Mouse (Mus musculus) ES-Bruce4 (cell line): Measurements from ENCODE around the gene Sec14l1. TPM values are rescaled to one million over a fixed set of nuclear protein-coding genes. Genes with fewer than 3 reads are reported as not detected.

ENCODE experiments used
- H3K27ac ChIP-seq: 2 replicates; pipeline ENCODE4 v1.5.1; 2012; ENCODE audit warnings: low read length, inconsistent platforms; ENCODE audit not compliant: insufficient read depth
- H3K27me3 ChIP-seq: 2 replicates; pipeline ENCODE4 v1.6.1; 2012; ENCODE audit warnings: mild to moderate bottlenecking, low read length, inconsistent platforms; ENCODE audit not compliant: control insufficient read depth, poor library complexity, insufficient read depth, severe bottlenecking
- H3K36me3 ChIP-seq: 2 replicates; pipeline ENCODE4 v1.6.1; 2012; ENCODE audit warnings: inconsistent platforms, mild to moderate bottlenecking, low read length, moderate library complexity; ENCODE audit not compliant: control insufficient read depth, poor library complexity, insufficient read depth, severe bottlenecking
- H3K4me1 ChIP-seq: one replicate; pipeline ENCODE4 v1.8.1; 2011; ENCODE audit warnings: low read length; ENCODE audit not compliant: control insufficient read depth, insufficient read depth
- H3K4me3 ChIP-seq: 2 replicates; pipeline ENCODE4 v1.5.1; 2011; ENCODE audit warnings: low read depth, mild to moderate bottlenecking, low read length
- H3K9ac ChIP-seq: 2 replicates; pipeline ENCODE4 v1.6.1; 2012; ENCODE audit warnings: low read depth, mild to moderate bottlenecking, inconsistent platforms; ENCODE audit not compliant: poor library complexity, severe bottlenecking
- H3K9me3 ChIP-seq: replicated peaks from 2 replicates; pipeline ENCODE4 v1.6.1; 2012; ENCODE audit warnings: mild to moderate bottlenecking, low read length, inconsistent platforms; ENCODE audit not compliant: control insufficient read depth, poor library complexity, insufficient read depth, severe bottlenecking
- CTCF ChIP-seq: IDR thresholded peaks from one replicate; pipeline ENCODE4 v1.8.1; 2011; ENCODE audit warnings: low read depth, low read length
- EP300 ChIP-seq: IDR thresholded peaks from 2 replicates; pipeline ENCODE4 v1.6.1; 2011; ENCODE audit warnings: low read depth, low read length; ENCODE audit not compliant: insufficient read depth
- POLR2A ChIP-seq: IDR thresholded peaks from one replicate; pipeline ENCODE4 v1.8.1; 2011; ENCODE audit warnings: low read length; ENCODE audit not compliant: insufficient read depth
- polyA plus RNA-seq: library from polyadenylated mRNA; stranded (reverse); fragments of >200 nt; gene quantifications from 2 replicates; pipeline ENCODE4 v1.2.4, GENCODE M21; 2011; ENCODE audit warnings: low read depth; ENCODE audit not compliant: missing spikeins, insufficient read depth, insufficient read length

The Sec14l1 gene
- polyA plus RNA-seq, 1 experiment = 77.7 TPM

DNA sequence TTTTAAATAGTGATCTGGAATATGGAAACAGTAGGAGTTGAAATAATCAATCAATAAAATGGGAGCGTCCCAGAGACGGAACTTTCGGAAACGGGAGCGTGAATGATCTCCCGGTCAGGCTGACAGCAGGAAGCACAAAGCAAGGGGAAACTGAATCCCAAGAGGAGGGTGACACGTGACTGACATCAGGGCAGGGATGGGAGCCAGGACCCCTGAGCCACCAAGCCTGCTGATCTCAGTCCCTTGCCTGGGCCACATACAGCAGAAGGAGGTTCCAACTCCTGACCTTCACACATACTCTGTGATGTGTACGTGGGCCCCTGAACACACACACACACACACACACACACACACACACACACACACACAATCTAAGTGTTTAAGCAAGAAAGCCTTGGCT lies 46.6 kb downstream of the Sec14l1 start:
- Histone ChIP-seq H3K36me3 (no peaks in the 10 kb centered on the region; the same call in 1 of the 2 replicates), H3K4me1 (peaks cover 5% of the 10 kb centered on the region), H3K9ac (no peak overlapping the region), H3K27ac (no peak overlapping the region), H3K4me3 (no peak overlapping the region), H3K9me3 (no peaks in the 10 kb centered on the region), H3K27me3 (no peaks in the 10 kb centered on the region)
- TF ChIP-seq CTCF = no peak
- no peak for TF ChIP-seq POLR2A
- TF ChIP-seq EP300 = no peak

DNA sequence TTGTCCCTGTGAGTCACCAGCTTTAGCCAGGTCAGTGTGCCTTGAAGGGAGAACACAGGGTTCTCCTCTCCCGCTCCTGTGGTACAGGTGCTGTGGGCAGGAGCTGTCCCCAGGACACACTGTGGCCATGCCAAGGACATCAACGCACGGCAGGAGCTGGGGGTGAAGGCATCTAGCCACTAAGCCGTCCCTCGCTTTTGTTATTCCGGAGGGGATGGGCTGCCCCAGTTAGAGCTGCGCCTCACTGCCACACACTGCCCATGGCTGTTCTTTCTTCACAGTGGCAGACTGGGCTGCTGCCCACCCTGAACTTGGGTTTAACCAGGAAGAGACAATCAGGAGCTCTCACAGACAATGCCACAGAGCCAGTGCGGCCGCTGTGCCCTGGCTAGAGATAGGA lies 48.1 kb downstream of the Sec14l1 start:
- Histone ChIP-seq H3K4me3 (no peak overlapping the region), H3K27me3 (no peaks in the 10 kb centered on the region), H3K9me3 (no peaks in the 10 kb centered on the region), H3K36me3 (no peaks in the 10 kb centered on the region), H3K4me1 (peaks cover 5% of the 10 kb centered on the region), H3K27ac (no peak overlapping the region), H3K9ac (no peak overlapping the region)
- no peak for TF ChIP-seq POLR2A
- TF ChIP-seq EP300 = no peak
- no peak for TF ChIP-seq CTCF

DNA sequence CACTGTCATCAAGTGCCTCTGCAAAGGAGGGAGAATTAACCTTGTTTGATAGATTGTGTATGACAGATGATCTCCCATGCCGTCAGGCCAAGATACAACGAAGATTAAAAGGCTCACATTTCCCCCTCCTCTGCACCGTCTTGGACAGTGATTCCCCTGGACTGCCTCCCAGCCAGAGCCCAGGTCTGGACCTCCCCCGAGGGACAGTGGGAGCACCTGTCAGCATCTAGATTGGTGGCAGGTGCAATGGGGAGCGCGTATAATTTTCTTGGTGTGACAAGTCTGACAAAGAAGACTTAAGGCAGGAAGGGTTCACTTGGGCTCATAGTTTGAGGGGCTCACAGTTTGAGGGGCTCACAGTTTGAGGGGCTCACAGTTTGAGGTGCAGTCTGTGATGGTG lies 48.8 kb downstream of the Sec14l1 start:
- Histone ChIP-seq H3K4me3 (no peak overlapping the region), H3K9me3 (no peaks in the 10 kb centered on the region), H3K27ac (no peak overlapping the region), H3K27me3 (no peaks in the 10 kb centered on the region), H3K36me3 (no peaks in the 10 kb centered on the region), H3K4me1 (peaks cover 5% of the 10 kb centered on the region), H3K9ac (no peak overlapping the region)
- TF ChIP-seq POLR2A (no peak), EP300 (no peak), CTCF (no peak)

DNA sequence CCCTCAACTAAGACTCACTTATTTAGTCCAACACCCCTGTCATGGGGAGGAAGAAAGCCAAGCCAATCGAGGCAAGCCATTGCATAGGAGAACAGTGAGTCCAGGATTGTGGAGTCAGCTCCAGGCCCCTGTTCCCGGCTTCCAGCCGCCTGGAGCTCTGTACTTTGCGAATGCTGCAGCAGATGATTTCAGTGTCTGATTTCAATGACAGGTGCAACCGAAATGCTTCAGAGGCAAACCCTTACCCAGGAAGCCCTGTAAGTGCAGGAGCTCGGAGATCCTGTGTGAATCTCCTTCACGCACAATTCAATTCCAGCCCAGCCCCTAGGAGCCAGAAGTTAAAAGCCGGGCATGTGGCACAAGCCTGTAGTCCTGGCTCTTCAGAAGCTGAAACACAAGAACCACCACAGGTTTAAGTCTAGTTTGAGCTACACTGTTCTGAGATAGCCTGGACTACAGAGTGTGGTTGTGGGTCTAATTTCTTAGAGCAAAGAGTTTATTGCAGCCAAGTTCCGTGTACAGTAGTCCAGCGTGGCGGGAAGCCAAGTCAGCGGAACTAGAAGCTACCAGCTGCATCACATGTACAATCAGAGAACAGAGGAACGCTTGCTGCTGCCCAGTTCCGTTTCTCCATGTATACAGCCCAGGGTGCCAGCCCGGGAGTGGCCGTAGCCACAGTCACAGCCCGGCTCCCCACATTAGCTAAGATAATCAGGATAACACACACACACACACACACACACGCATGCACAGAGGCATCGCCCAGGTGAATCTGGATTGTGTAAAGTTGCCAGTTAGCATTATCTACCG lies 53.5 kb downstream of the Sec14l1 start:
- H3K27me3 ChIP-seq = no peaks in the 10 kb centered on the region
- no peak overlapping the region for H3K4me3 ChIP-seq
- H3K4me1 ChIP-seq = no peaks in the 10 kb centered on the region
- H3K9ac ChIP-seq = no peak overlapping the region
- H3K9me3 ChIP-seq = no peaks in the 10 kb centered on the region
- no peaks in the 10 kb centered on the region for H3K36me3 ChIP-seq
- no peak for TF ChIP-seq EP300
- TF ChIP-seq POLR2A = no peak
- TF ChIP-seq CTCF = no peak
- no peak overlapping the region for H3K27ac ChIP-seq

DNA sequence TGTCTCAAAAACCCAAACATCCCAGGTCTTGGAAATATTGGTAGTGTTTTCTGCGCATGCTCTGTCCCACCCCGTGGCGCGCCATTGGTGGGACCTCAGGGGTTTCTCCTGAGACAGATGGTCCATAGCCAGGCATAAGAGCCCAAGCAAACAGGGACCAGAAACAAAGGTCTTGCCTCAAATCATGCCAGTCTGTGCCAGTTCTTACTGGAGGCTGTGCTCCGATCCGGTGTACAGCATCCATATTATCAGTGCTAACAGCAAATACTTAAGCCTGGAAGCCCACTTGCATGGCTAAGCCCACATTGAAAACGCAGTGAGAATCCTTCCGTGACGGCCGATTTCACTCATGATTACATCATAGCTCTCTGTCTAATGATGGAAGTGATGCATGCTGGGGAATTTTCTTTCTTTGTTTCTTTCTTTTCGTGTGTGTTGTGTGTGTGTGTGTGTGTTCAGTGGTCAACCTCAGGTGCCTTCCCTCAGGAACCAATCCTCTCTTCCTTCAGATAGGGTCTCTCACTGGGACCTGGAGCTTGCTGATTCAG lies 54.2 kb downstream of the Sec14l1 start:
- no peak overlapping the region for H3K27ac ChIP-seq
- H3K36me3 ChIP-seq = no peaks in the 10 kb centered on the region
- H3K4me1 ChIP-seq = no peaks in the 10 kb centered on the region
- no peaks in the 10 kb centered on the region for H3K27me3 ChIP-seq
- H3K9me3 ChIP-seq = no peaks in the 10 kb centered on the region
- no peak overlapping the region for H3K4me3 ChIP-seq
- no peak overlapping the region for H3K9ac ChIP-seq
- TF ChIP-seq EP300 = no peak
- no peak for TF ChIP-seq POLR2A

DNA sequence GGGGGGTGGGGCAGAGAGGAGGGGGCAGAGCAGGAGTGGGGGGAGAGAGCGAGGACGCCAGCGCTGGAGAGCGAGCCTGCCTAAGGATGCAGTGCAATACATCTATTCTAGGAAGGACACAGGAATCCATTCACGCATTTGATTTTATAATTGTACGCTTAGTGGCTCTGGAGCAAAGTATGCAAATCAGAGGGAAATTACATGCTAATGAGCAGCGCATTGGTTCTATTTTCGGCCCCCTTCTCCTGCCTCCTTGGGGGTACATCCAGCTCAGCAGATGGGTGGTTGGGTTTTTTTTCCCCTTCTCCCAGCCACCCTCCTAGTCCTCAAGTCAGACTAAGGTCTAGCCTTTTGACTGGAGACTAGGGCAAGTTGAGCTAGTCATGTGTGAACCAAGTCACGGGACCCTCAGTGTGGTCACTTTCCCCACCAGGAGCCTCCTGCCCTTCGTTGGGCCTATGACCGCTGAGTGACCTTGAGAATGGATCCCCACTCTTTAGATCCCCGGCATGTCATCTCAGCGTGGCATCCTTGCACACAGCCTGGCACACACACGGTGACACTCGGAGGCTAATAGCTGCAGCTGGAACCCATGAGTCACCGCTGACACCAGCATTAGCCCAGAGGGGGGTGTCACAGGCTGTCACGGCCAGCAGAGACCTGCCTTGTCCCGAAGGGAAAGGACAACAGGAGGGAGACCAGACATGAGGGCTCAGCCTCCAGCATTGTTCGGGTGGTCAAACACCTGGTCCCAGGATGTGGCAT lies 55.0 kb downstream of the Sec14l1 start:
- no peak overlapping the region for H3K4me3 ChIP-seq
- no peaks in the 10 kb centered on the region for H3K4me1 ChIP-seq
- no peak overlapping the region for H3K9ac ChIP-seq
- H3K36me3 ChIP-seq = no peaks in the 10 kb centered on the region
- TF ChIP-seq CTCF = no peak
- TF ChIP-seq POLR2A = no peak
- no peak for TF ChIP-seq EP300
- no peaks in the 10 kb centered on the region for H3K27me3 ChIP-seq
- H3K9me3 ChIP-seq = no peaks in the 10 kb centered on the region
- H3K27ac ChIP-seq = no peak overlapping the region
